Mouse (Mus musculus) kidney, adult 18-20 months (tissue): Measurements from ENCODE around the gene AC109138.7.
A peak's percentile ranks its signal among the peaks of the same experiment; 100 is the strongest.

Experiments used
- DNase-seq: peaks from one replicate; pipeline ENCODE4 v3.0.0; 2021

Gene AC109138.7

DNA sequence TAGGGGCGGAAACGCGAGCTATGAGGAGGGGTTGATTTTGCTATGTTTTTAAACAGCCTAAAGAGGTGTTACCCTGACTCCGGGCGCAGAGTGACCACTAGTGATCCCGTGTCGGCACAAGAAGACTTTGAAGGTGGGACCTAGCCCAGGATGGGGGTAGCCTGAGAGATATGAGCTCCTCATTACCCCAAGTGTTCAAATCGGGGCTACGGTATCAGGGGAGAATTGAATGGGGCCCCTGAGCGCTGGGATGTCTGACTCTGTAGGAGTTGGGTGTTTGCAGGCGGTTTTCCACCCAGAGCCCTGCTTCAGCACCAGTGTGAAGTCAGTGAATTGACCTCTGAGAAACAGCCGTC, 43.7 kb downstream of the AC109138.7 start:
- DNase-seq = no peak

DNA sequence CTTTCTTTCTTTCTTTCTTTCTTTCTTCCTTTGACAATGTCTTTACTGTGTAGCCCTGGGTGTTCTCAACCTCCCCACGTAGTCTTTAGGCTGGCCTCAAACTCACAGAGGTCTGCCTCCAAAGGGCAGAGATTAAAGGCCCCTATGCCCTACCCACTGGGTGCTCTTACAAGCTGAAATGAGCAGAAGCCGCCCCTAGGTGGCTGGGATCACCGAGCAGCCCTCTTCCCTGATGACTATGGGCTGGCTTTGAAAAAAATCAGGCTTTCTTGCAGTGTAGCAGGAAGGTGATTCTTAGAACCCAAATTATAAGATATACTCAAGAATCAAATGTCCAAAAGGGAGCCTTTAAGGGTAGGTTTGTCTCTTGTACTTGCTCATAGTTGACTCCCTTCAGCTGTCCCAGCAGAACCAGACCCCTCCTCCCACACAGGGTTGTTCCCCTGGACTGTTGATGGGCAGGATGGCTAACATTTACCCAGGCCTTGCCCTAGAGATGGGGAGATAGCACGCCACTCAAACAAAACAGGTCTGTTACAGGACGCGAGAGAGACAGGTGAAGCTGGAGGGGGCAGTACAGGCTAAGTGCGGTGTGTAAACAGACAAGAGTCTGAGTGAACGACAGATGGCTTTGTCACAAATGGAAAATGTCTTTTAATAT, 47.0 kb downstream of the AC109138.7 start:
- no peak for DNase-seq

DNA sequence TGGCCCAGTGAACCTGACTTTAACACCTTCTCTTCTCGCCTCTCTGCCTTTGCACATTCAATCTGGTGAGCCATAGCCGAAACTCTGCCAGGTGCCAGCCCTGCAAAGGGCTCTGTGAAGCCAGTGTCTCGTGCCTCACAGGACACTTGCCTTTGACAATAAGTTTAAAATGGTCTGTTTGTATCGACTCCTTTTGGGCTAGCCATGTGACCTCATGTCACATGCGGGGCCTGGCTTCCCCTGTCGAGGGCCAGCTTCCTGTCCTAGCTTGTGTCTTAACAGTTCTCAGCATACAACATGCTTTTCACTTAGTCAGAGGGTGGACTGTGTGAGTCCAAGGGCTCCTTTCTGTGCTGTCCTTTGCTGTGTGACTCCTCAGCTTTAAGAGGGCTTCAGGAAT, 48.6 kb downstream of the AC109138.7 start:
- DNase-seq = no peak

DNA sequence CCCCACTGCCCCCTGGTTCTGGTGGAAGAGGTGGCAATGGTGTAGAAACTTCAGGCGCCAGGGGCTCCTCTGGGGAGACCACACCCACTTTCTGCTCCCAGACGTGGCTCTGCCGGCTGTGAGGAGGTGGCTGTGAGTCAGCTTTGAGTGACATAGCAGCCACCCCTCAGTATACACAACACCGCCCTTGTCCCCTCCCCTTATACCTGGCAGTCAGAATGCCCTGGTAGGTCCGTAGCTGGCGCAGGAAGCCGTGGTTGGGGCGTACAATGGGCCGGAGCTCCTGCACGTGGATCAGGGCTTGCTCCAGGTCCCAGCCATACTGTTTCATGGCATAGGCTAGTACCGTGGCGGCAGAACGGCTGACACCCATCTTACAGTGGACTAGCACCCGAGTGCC, 49.5 kb downstream of the AC109138.7 start:
- no peak for DNase-seq

DNA sequence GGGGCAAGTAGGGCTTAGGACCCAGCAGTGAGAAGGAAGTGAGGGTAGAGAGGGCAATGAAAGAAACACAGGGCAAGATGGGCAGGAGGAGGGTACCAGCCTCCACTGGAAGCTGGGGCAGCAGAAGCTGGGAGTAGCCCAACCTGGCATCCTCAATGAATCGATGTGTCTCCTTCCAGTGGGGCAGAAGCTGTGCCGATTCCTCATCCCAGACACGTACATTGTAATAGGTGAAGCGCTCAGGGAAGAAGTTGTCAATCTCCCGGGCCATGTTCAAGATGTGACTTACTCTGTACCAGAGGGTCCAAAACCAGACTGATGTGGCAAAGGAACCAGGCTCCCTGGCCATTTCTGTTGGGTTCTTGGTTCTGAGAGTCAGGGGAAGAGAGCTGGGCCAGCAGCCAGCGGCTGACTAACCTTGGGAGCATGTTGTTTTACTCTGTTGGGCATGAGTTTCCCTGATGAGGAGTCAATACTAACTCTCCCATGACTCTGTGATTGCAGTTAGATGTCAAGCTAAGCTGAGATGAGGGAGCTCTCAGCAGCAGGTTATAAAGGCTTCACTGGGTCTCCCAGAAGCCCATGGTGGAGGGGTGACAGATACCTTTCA, 50.1 kb downstream of the AC109138.7 start:
- DNase-seq = no peak

DNA sequence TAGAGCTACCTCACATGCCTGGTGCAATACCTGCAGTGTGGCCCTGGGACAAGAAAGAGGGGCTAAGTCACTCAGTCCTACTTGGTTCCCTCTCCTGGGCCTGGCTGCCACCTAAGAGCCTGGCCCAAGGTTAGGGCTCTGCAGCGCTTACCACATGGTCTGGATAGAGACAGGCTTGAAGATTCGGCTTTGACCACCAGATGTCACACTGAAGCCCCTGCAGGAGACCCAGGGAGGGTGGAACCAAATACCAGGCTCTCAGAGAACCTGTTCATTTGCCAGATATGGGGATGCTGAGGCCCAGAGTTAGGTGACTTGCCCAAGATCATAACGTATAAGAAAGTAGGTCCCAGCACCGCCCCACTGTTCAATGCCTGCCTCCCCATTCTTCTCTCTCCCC, 51.8 kb downstream of the AC109138.7 start:
- DNase-seq = no peak

DNA sequence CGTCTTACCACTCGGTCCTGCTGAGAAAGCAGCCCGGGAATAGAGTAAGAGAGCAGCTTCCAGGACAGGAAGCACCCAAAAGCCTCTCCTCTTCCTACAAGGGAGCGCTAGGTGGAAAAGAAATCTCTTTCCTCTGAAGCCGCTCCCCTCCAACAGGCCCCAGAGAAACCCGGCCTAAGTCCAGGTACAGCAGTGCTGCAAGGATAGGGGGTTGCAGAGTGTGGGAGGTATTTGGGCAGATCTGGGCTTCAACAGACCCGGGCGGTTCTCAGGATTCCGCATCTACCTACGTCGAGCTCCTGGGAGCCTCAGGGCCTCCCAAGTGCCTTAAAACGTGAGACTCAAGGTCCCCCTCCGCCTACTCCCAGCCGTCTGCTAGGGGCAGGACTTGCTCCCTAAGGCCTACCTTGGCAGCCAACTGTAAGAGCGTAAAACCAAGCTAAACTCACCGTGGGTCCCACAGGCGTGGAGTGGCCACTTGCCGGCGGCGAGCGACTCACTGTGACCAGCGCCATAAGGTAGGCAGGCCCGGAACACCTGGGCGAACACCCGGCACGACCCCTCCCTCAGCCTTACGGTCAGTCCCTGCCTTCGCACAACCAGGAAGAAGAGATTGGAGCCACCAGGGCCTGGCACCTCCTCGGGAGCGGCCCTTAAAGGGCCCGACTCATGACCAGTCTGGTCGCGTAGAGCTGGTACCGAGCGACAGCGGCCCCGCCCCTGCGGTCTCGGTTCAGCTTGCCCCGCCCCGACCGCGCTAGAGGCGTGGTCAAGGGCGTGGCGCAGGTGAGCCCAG, 54.6 kb downstream of the AC109138.7 start, which contains the start of gene Ssh3:
Gene Ssh3, minus strand, starts transcription at position 615 of the 796 bp plus-strand sequence.
- peak; percentile 90 for DNase-seq

DNA sequence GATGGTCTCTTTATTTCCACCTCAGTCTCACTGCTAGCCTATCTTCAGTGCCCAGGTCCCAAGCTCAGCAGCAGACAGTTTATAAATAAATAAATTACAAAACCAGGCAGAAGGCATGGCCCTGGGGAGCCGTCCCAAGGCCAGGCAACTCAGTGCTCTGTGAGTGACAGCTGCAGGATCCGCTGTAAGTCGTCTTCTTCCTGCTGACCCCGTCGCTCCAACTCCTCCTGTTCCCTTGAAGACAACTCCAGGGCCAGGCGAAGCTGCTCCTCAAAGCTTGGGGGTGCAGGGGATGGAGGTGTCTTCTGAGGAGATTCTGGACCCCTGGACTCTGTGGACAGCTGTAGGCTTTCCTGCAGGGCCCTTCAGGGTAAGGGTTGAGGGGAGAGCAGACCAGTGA, 56.0 kb downstream of the AC109138.7 start:
- DNase-seq = no peak

DNA sequence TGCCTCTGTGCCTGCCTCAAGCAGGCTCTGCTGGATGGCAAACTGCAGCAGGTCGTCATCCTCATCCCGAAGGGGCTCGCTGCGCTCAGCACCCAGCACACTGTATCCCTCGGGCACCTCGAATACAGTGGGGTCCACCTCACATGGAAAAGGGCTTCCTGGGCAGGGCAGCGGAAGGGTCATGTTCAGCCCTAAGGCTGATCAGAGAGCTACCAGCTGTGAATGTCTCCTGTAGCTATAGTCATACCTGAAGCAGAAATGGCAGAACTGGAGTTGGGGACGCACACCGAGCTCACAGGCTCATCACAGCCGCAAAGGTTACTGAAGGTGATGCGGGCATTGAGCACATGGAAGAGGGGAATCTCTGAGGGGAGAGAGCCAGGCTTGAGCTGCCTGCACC, 56.8 kb downstream of the AC109138.7 start:
- DNase-seq = no peak

DNA sequence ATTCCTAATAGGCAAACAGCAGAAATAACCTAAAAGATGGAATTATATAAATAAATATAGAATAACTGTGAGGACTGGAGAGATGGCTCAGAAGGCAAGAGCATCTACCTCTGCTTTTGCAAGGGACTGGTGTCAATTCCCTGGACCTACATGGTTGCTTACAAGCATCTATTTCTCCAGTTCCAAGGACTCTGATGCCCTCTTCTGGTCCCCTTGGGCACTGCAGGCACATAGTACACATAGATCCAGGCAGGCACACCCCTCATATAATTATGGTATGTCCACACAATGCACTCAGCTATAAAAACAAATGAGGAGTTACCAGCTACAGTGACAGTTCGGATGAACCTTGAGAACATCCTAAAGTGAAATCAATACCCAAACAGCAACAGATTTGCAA, 65.3 kb downstream of the AC109138.7 start:
- DNase-seq = no peak

DNA sequence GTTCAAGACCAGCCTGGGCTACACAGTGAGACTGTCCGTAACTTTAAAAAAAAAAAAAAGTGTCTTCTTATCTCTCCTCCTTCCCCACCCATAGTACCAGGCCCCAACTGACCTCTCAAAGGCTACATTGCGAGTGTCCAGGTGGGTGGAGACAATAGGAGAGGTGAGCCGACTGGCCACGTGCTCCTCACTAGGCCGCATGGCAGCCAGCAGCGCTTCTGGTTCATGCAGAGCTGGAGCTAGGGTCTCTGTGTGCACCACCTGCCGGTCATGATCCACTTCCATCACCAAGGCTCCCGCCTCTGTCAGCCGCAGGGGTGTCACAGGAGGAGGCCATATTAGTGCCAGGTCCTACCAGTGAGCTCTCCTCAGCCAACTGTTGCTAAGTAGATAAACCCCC, 66.3 kb downstream of the AC109138.7 start:
- no peak for DNase-seq
